Mouse (Mus musculus): ENCODE measurements around the gene Sigmar1.
"Not testable (repeated sequence)": the region's sequence is repeated elsewhere in the genome, so short reads cannot be mapped to it uniquely, and the experiment has no call there.

The Sigmar1 gene

DNA sequence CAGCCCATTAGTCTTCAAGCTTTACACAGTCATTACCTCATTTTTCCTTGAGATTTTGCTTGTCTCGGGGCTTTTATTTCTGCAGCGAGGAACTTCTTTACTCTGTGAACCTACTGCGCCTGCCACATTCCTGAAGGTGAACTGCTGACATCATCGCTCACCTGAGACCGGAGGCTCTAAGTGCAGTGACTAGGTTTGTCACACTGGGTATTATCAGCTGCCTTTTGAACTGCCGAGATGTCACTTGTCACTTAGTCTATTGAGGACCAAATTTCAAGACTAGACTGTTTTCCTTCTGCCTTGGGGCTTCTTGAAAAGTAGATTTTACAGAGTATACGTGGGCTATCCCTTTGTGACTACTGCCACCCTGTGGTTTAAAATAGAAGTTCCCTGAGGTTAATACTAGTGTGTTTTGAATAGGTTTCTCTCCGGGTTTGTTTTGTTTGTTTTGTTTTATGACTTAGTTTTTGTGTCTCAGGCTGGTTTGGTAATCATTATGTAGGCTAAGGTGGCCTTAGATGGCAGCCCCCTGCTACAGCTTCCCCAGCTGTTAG, 47.7 kb downstream of the Sigmar1 start:
- peak in 1 of 2 experiments; percentile 42 for DNase-seq

- DNase-seq = peak; percentile 66 to 69
Measured at GRCm38 (mm10) chr4:41707011-41707535, 48.9 kb downstream of the Sigmar1 start.

GRCm38 (mm10) chr4:41705922-41706754, 49.8 kb downstream of the Sigmar1 start:
- no peak for DNase-seq

GRCm38 (mm10) chr4:41704651-41705050, 51.3 kb downstream of the Sigmar1 start:
- no peak for DNase-seq

- not testable (repeated sequence) for DNase-seq
Measured at GRCm38 (mm10) chr4:41702226-41702625, 53.7 kb downstream of the Sigmar1 start.

- not testable (repeated sequence) for DNase-seq
Measured at GRCm38 (mm10) chr4:41700224-41700623, 55.7 kb downstream of the Sigmar1 start.

- DNase-seq = not testable (repeated sequence)
Measured at GRCm38 (mm10) chr4:41699783-41700182, 56.2 kb downstream of the Sigmar1 start, which contains the start of gene Il11ra1. TSS of gene Il11ra1 (plus strand) at chr4:41699989.

GRCm38 (mm10) chr4:41698421-41699016, 57.4 kb downstream of the Sigmar1 start:
- peak in 1 of 2 experiments; percentile 62 for DNase-seq

GRCm38 (mm10) chr4:41696930-41697841, 58.8 kb downstream of the Sigmar1 start, which contains the start of gene Cntfr:
TSS of gene Cntfr (minus strand) at chr4:41697089.
- DNase-seq = peak; percentile 84 to 89

- DNase-seq = not testable (repeated sequence)
Measured at GRCm38 (mm10) chr4:41696452-41696851, 59.5 kb downstream of the Sigmar1 start.

GRCm38 (mm10) chr4:41695800-41696199, 60.2 kb downstream of the Sigmar1 start:
- not testable (repeated sequence) for DNase-seq

DNA sequence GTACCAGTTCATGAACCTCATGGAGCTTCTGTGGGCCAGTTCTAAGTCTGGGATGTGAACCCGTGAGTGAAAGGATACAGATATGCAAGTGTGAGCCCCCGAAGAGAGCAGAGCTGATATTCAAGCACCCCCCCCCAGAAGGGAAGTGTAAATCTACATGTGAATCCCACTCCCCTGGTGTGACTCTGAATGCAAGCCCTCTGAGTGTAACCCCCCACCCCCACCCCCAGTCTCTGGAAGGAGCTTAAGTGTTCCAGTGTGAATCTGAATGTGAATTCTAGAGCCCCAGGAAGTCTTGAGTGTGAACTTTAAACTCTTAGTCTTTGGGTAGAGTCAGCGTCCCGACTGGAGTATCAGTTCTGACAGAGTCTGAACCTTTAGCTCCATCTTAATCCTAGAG, 62.4 kb downstream of the Sigmar1 start:
- DNase-seq = not testable (repeated sequence)

DNA sequence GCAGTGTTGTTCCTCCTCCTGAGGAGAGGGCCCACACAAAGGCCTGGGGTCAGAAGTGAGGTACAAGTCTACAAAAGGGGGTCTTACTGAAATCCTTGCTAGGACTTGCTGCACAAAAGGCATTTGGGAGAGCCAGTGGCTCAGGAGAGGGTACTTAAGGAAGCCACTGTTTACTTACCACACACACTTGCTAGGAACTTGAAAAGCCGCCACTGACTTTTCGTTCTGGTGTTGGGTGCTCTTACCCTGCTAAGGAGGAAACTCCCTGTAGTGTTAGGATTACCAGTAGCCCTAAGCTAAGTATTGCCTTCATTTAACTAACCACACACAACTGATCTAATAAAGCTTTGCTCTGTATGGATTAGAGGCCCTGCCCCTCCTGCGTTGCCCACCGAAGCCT, 65.9 kb downstream of the Sigmar1 start:
- not testable (repeated sequence) for DNase-seq

DNA sequence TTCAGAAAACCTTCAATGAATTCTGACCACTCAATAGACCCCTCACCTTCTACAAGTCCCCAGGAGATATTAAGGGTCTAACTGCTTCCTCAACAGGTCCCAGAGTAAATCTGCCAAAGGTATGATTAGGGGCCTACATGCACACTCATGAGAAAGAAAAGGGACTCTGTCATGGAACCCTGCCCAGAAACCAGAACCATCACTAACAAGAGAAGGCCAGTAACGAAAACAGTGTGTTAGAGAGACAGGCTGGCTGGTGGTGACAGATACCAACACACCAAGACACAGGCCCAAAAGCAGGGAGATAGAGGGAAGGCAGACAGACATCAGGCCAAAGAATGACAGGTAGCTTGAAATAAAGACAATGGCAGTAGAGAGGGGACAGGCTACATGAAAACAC, 67.4 kb downstream of the Sigmar1 start:
- not testable (repeated sequence) for DNase-seq
